Mouse (Mus musculus) retina, postnatal 7 days (tissue): Measurements from ENCODE around the gene Jmjd8.

Experiments used
- DNase-seq: peaks from one replicate; pipeline ENCODE4 v3.0.0-alpha.2; 2012; ENCODE audit warnings: low read depth, low spot score

Jmjd8 gene

DNA sequence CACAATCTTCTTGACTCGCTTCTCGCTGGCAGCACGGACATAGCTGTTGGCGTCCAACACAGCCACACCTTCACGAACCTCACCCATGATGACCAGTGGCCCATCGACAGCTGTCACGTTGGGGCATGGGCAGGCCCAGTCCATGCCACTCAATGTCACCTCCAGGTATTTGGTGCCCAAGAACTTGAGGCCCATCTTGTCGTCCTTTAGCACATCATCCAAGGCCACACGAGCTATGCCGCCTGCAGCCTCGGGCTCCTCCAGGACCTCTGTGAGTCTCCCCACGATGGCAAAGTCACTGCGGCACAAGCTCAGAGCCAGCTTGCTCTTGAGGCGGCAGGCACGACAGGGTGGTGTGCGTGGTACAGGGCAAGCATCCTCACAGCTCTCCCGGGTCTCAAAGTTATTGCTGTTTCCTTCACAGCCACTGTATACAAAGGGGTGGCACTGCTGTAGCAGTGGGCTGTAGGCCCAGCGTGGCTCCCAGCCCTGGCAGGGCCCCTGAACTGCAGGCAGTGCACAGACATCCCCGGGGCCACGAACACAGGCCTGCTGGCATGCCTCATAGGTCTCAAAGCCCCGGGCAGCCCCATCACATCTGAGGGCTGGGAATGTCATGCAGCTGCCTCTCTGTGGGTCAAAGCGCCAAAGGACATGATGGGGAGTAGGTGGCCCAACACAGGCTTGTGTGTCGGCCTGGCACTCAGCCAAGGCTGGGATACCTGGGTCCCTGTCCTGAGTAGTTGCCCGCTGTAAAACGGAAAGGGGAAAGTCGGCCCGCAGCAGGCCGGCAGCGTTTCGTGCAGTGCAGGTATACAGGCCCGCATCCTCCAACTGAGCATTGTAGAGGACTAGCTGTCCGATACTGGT lies 49.3 kb downstream of the Jmjd8 start:
- DNase-seq = no peak

DNA sequence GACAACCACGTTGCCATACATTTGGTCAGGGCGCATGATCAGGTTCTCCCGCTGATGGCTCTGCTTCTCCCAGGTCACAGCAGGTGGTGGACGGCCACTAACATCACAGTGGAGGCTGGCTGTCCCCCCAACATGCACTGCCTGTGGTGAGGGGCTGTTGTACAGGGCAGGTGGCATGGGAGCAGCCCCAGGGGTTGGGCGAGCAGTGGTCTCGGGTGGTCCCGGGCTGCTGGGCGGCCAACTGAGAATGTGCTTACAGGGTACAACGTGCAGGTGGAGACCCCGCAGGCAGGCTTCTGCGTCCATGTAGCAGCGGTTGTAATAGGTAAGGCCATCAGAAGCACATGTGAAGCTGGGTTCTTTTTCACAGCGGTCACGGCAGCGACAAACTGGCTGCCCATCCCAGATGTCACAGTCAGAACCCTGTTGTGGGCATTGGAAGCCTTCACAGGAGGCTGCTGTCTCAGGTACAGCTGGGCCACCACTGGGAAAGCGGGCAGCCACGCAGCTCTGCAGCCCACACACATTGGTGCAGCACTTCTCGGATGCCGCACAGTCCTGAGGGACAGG lies 50.0 kb downstream of the Jmjd8 start:
- DNase-seq = no peak

DNA sequence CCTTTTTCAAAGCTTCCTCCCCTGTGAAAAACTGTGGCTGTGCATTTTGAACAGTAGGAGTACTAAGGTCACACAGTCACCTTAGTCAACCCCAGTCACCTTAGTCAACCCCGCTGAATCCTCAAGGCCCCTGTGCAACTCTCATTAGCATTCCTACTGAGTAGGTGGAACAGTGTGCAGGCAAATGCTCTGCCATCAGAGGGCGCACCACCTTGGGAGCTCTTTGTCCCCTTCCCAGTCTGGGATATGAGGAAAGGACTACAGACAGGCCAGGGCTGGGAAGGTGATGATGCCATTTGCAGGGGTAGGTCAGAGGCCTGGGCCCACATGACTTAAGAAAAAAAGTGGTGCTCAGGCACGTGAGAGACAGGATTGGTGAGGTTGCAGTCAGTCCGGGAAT lies 50.6 kb downstream of the Jmjd8 start:
- no peak for DNase-seq

DNA sequence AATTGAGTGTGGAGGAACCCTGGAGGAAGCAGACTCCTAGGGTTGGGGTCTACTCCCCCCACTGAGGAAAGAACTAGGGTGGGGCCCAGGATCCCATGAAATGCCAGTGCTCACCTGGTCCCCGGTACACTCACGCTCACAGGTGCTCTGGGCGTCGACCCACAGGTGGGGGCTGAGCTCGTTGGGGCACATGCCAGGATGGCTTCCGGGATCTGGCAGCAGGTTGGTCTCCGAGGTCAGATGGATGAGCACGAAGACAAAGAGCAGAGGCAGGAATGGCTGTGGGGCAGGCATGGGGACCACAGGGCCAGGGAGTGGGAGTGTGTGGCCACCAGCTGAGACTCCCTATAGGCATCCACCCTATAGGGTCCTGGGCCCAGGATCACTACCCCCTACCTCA lies 51.1 kb downstream of the Jmjd8 start:
- no peak for DNase-seq

DNA sequence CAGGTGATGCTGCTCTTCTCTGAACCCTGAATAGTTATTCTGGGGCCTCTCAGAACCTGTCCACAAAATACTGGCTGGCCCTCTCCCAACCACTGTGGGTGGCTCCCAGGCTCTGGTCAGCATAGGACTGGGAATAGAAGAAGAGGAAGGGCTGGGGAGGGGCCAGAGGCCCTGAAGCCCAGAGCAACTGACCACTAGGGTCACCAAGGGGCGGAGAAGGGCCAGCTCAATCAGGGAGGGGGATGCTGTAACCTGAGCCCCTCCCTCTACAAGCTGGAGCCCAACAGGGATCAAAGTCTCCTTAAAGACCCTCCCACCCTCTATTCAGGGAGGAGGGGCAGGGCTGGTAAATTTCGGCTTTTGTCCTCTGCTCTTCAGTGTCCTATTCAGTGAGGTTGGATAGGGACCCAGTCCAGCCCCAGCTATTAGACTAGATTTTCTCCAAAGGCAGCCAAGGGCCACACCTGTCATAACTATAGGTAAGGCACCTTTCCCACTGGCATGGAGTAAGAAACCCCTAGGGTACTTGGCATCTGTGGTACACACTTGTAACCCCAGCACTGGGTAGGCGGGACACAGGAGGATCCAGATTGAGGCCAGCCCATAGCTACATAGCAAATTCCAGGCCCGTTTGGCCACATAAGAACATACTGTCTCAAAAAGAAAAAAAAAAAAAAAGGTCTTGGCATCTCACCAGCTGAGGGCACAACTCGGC lies 51.7 kb downstream of the Jmjd8 start, which contains the start of gene Wfikkn1:
TSS of gene Wfikkn1 (minus strand) at position 663 of the 715 bp plus-strand sequence.
- no peak for DNase-seq

DNA sequence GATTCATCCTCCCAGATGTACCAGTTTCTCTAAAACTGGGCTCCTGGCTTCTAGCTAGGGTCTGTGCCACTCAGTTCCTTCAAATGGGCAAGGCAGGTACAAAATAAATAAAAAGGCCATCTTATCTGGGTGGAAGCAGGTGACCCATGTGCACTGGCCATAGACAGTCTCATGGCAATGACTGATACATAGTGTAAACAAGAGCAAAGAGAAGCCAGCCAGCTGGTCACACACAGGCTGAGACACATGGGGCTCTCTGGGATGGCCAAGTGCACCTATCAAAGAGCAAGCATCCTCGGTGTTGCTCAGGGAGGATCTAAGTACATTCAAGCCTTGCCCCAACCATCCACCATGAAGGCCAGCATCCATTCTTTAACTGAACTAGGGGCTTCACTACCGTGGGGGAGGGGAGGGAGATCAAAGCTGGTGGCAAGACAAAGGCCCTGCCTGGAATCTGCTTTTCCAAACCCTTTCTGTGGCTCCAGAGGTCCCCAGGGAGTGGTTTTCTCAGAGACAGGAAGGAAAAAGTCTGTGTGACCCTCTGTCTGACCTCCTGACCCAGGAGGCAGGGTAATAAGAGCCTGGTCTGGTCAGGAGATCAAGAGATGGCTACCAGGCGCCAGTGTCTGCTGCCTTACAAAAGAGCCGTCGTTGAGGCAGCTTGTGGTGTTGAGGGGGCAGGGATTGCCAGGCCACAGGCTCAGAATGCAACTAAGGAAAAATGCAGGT lies 52.4 kb downstream of the Jmjd8 start:
- no peak for DNase-seq
